Mouse (Mus musculus) stomach, embryonic 15.5 days (tissue): ENCODE measurements around the gene Hs6st1. TPM values are rescaled to one million over a fixed set of nuclear protein-coding genes. Genes with fewer than 3 reads are reported as not detected.
A peak's percentile ranks its signal among the peaks of the same experiment; 100 is the strongest.

Experiments used
- ATAC-seq: fragments of 200-750 bp; cut with Nextera tagmentation; 2 replicates; pipeline ENCODE4 v1.8.0; 2017; ENCODE audit warnings: low read depth, moderate number of reproducible peaks, moderate TSS enrichment; ENCODE audit not compliant: insufficient read depth, low FRiP score
- H3K27ac ChIP-seq: fragments of 300-500 bp; sonication (generic); 2 replicates; pipeline ENCODE4 v1.5.1; 2015; ENCODE audit warnings: mild to moderate bottlenecking, inconsistent platforms
- H3K27me3 ChIP-seq: fragments of 300-500 bp; sonication (generic); replicated peaks from 2 replicates; pipeline ENCODE4 v1.6.1; 2015; ENCODE audit warnings: inconsistent platforms
- H3K36me3 ChIP-seq: fragments of 300-500 bp; sonication (generic); 2 replicates; pipeline ENCODE4 v1.6.1; 2015; ENCODE audit warnings: inconsistent platforms
- H3K4me1 ChIP-seq: fragments of 300-500 bp; sonication (generic); 2 replicates; pipeline ENCODE4 v1.6.1; 2015; ENCODE audit warnings: inconsistent platforms
- H3K4me2 ChIP-seq: fragments of 300-500 bp; sonication (generic); 2 replicates; pipeline ENCODE4 v1.6.1; 2015; ENCODE audit warnings: mild to moderate bottlenecking, inconsistent platforms
- H3K4me3 ChIP-seq: fragments of 300-500 bp; sonication (generic); replicated peaks from 2 replicates; pipeline ENCODE4 v1.5.1; 2015; ENCODE audit warnings: inconsistent platforms
- H3K9ac ChIP-seq: fragments of 300-500 bp; sonication (generic); 2 replicates; pipeline ENCODE4 v1.6.1; 2015; ENCODE audit warnings: inconsistent platforms
- H3K9me3 ChIP-seq: fragments of 300-500 bp; sonication (generic); 2 replicates; pipeline ENCODE4 v1.6.1; 2016; ENCODE audit warnings: inconsistent platforms
- WGBS: fragments of 180-500 bp; shearing (Covaris S2); methylation state at CpG from one replicate; pipeline ENCODE4 v1.1.7; 2015; 5-methylcytosine and 5-hydroxymethylcytosine counted together
- polyA plus RNA-seq: library from polyadenylated mRNA; unstranded; fragments of >200 nt; fragmentation: Nextera tagmentation; extraction: Ambion mirVana; gene quantifications from 2 replicates; pipeline ENCODE4 v1.2.1, GENCODE M21; 2015

The Hs6st1 gene
- polyA plus RNA-seq, 1 experiment from 2014 or later: 13.0 TPM

DNA sequence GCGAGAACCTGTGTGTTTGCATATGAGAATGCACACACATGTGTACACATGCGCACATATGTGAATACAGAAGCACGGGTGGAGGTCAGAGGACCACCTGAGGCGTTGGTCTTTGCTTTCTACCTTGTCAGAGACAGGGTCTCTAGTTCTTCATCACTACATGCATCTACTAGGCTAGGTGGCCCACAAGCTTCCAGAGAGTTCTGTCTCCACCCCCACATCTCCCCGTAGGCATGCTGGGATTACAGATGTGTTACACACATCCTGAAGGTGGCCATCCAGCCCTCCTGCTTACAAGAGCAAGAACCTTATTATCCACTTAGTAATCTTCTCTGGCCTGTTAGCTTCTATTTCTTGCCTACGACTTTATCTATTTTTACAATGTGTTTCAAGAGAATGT lies 8.8 kb upstream of the Hs6st1 start:
- H3K9me3 ChIP-seq: no peaks in the 10 kb centered on the region
- H3K4me3 ChIP-seq: no peak overlapping the region
- no peaks in the 10 kb centered on the region for H3K27me3 ChIP-seq
- no peak overlapping the region for H3K9ac ChIP-seq
- no peaks in the 10 kb centered on the region for H3K36me3 ChIP-seq
- WGBS: 85% methylated on average over 6 of the region's 6 CpGs
- no peak for ATAC-seq
- H3K4me1 ChIP-seq: peaks cover 13% of the 10 kb centered on the region
- H3K4me2 ChIP-seq: no peak overlapping the region
- H3K27ac ChIP-seq: no peak overlapping the region

DNA sequence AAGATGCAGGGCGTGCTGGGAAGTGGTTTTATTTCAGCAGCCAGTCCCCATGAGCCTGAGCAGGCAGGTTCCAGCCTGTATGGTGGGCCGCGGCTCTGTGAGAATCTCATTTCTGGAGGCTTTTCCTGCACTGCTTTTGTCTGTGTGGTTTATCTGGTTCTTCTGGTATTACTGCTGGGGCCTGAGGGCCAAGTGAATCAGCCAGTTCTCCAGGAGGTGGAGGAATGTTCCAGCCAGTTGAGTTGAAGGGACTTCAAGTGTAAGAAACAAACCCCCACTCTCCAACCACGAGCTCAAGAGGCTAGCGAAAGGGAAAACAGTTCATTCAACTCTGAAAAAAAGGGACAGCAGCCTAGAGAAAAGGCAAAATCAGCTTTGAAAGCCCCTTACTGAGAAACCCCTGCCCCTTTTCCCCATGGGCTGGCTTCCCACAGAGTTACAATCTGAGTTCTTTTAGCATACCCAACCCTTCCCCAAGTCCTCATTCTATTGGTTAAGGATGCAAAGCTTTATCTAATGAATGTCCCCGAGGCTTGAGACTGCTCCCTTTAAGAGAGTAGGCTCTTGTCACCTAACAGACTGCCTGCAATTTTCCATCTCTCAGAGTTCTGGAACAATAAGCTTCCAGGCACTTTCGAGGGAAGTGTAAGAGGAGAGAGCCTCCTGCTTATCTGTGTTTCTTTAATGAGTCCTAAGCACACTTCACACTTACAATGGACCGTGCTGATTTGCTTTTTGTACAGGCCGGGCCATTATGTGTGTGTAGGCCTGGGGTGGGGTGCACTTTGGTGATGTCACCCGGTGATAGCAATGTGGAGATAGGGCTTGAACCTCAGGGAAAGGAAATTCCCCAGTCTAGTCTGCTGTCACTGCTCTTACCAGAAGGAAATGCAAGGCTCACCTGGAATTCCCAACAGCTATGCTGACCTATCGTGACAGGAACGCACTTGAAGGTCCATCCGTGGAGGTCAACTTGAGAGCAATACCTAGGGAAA lies 7.9 kb upstream of the Hs6st1 start:
- H3K4me2 ChIP-seq: no peak overlapping the region
- H3K27me3 ChIP-seq: no peaks in the 10 kb centered on the region
- peak overlapping the region; percentile 77 for H3K27ac ChIP-seq
- H3K4me1 ChIP-seq: peaks cover 18% of the 10 kb centered on the region
- 51% methylated on average over 13 of the region's 13 CpGs for WGBS
- no peak overlapping the region for H3K4me3 ChIP-seq
- H3K9me3 ChIP-seq: no peaks in the 10 kb centered on the region
- 0 out of 2 replicates have a peak, but pooled peaks have one; percentile 28 for ATAC-seq
- H3K36me3 ChIP-seq: no peaks in the 10 kb centered on the region
- H3K9ac ChIP-seq: no peak overlapping the region

DNA sequence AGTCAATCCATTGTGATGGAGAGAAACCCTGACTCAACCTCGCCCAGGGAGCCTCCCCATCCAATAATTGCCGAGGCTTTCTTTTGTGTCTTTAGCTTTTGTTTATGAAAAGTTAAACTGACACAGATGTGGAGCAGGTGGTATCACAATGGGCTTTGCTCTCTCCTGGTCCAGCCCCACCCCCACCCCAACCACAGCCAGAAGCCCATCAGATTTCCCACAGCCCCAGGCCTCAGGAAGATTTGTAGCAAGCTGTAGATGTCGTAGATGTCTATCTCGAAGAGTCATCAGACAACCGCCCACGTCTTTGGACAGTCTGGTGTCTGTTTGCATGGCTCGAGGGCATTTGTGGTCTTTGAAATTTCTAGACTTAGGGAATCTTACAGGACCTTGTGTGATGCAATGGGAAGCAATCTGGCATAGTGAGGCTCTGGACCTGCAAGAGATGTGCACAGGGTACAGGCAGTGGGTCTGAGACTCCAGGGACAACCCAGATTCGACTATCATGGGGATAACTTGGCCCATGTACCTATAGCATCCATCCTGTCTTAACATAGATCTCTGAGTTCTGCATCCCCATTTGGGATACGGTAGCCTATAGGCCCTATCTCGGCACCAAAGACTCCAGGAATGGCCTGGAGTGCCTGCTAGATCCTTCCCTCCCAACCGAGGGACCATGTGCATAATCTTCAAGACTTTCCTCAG lies 6.8 kb upstream of the Hs6st1 start:
- Histone ChIP-seq H3K27me3 (no peaks in the 10 kb centered on the region), H3K9ac (no peak overlapping the region), H3K9me3 (no peaks in the 10 kb centered on the region), H3K4me2 (no peak overlapping the region), H3K36me3 (no peaks in the 10 kb centered on the region), H3K4me3 (no peak overlapping the region), H3K4me1 (peaks cover 23% of the 10 kb centered on the region), H3K27ac (no peak overlapping the region)
- 77% methylated on average over 11 of the region's 11 CpGs for WGBS
- ATAC-seq: no peak

DNA sequence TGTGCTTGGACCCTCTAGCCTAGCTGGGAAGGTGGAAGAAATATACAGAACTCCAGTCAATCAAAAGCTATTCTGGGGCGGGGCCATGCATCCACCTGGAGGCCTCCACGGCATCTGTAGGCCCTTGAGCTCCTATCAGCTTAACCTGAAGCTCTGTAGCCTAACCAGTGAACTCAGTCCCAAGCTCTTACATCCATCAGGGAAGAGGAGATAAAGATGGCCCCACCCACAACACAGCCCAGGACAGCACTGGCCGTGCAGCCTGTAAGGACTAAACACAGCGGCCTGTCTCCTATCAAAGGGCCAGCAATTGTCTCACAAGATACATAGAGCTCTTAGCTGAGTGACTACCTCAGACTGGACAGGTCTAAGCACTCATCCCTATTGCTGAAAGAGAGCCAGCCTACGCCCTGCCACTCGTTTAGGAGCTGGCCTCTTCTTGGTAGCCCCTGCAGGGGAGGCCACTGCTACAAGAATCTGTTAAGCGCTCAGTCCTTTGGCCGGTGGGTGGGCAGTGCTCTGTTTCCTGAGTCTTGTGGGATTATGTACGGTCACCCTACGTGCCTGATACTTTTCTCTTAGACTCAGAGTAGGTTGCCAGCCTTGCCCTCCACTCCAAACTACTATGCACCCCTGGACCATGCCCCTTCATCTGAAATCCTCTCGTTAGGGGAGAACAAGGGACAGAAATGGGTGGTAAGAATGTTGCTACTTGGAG lies 6.0 kb upstream of the Hs6st1 start:
- H3K9me3 ChIP-seq: no peaks in the 10 kb centered on the region
- 0 out of 2 replicates have a peak, but pooled peaks have one; percentile 29 for ATAC-seq
- H3K9ac ChIP-seq: no peak overlapping the region
- 86% methylated on average over 11 of the region's 11 CpGs for WGBS
- no peak overlapping the region for H3K4me3 ChIP-seq
- no peaks in the 10 kb centered on the region for H3K27me3 ChIP-seq
- H3K36me3 ChIP-seq: no peaks in the 10 kb centered on the region
- no peak overlapping the region for H3K4me2 ChIP-seq
- H3K27ac ChIP-seq: no peak overlapping the region
- H3K4me1 ChIP-seq: peaks cover 23% of the 10 kb centered on the region

DNA sequence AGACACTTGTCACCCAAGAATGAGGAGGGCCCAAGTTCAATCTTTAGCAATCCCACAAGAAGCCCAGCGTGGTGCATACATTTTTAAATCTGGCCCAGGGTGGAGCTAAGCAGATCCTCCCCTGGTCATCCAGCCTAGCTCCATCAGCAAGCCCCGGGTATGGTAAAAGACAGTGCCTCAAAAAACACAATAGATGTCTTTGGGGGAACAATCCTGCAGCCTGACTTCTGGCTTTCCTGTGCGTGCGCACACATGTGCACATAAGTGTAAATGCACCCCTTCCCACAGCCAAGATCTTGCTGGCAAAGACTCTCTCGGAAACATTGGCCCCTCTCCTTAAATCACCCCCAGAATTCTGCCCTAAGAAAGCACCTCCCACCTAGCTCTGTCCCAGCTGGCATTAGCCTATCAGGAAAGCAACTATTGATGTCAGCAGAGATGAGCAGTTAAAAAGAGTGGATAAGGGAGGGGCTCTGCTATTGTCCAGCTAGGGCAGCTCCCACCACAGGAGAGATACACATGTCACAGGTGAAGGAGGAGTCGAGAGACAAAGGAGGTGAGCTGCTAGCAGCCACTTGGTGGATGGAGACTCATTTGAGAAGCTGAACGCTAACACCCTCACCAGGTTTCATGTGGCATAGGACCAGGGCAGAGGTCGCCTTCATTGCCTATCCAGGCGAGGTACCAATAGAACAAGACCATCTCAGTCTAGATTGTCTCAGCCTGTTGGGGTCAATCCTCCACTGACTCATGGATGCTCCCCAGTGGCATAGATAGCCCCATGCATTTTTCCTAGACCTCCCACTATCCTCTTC lies 5.2 kb upstream of the Hs6st1 start:
- Histone ChIP-seq H3K4me1 (peaks cover 23% of the 10 kb centered on the region), H3K27ac (no peak overlapping the region), H3K4me3 (no peak overlapping the region), H3K36me3 (no peaks in the 10 kb centered on the region), H3K9me3 (no peaks in the 10 kb centered on the region), H3K9ac (no peak overlapping the region), H3K4me2 (no peak overlapping the region), H3K27me3 (no peaks in the 10 kb centered on the region)
- WGBS: 79% methylated on average over 9 of the region's 9 CpGs
- no peak for ATAC-seq

DNA sequence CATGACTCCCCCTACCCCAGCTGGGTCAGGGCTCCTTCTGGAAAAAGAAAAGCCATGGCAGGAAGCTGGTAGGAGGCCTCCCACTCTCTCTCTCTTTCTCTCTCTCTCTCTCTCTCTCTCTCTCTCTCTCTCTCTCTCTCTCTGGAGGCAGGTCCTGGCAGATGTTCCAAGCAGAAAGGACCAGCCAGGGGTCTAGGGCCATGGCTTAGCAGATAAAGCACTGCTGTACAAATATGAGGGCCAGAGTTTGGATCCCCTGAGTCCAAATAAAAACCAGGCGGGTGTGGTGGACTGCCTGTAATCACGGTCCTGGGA lies 4.6 kb upstream of the Hs6st1 start:
- WGBS: 74% methylated on average over 2 of the region's 2 CpGs
- H3K9ac ChIP-seq: no peak overlapping the region
- H3K4me2 ChIP-seq: no peak overlapping the region
- no peaks in the 10 kb centered on the region for H3K9me3 ChIP-seq
- no peak overlapping the region for H3K27ac ChIP-seq
- H3K36me3 ChIP-seq: no peaks in the 10 kb centered on the region
- no peaks in the 10 kb centered on the region for H3K27me3 ChIP-seq
- no peak for ATAC-seq
- peaks cover 23% of the 10 kb centered on the region for H3K4me1 ChIP-seq
- no peak overlapping the region for H3K4me3 ChIP-seq

DNA sequence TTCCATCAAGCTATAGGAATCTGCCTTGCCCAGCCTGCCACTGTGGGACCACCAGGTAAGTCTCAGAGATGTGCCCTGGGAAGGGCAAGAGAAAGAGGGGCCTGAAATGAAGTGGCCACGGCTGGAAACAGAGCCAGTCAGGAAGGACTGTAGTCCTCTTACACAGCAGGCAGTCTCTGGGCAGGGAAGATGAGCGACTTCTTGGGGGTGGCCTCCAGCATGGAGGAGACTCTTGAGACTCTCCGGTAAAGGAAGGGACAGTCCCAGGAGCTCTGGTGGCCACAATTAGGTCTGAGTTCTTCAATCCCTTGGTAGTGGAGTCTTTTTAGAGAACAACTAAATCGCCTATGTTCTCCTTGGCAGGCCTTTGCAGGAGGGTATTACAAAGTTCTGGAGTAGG lies 4.0 kb upstream of the Hs6st1 start:
- peak overlapping the region; percentile 59; the same call in 1 of the 2 replicates for H3K27ac ChIP-seq
- H3K9me3 ChIP-seq: no peaks in the 10 kb centered on the region
- H3K27me3 ChIP-seq: no peaks in the 10 kb centered on the region
- H3K36me3 ChIP-seq: no peaks in the 10 kb centered on the region
- no peak overlapping the region for H3K9ac ChIP-seq
- WGBS: 47% methylated on average over 4 of the region's 4 CpGs
- peak overlapping the region; percentile 57 for H3K4me2 ChIP-seq
- no peak overlapping the region for H3K4me3 ChIP-seq
- no peak for ATAC-seq
- peaks cover 23% of the 10 kb centered on the region for H3K4me1 ChIP-seq

DNA sequence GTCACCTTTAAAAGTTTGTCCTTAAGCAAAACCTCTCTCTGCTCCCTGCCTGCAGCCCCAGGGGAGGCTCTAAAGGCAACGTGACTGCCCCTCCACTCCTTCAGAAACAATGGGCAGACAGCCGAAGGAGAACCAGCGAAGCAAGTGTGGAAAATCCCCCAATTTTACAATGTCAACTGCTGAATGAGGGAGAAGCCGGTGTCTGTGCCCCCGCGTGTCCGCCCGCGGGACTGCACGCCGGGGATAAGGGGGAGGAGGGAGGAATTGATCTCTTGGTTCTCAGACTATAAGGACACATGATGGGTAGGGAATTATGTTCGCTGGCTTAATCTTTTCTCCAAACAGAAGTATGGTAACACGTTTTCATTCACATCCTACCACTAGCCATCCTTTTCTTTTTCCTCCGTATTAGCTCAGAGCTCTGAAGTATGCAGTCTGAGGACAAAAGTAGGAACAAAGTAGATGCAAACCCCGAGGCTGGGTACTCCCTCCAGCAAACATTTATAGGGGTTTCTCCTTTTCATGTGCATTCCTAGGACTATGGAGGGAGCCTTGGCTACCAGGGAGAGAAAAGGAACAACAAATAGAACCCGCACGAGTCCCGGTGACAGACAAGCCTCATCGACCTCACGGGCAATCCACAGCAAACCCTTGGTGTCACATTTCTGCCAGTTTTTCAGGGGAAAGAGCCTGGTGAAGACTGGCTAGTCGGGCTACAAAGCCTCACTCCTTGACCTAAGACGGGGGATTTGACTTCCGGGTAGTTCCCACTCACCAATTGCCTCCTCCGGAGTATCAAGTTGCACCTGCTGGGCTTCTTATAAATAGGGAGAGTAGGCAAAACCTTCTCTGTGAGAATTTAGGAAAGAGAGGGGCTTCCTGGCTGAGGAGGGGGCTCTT lies 3.1 kb upstream of the Hs6st1 start:
- Histone ChIP-seq H3K27me3 (no peaks in the 10 kb centered on the region), H3K9ac (0 out of 2 replicates have a peak overlapping the region, but pooled peaks have one; percentile 2), H3K9me3 (no peaks in the 10 kb centered on the region), H3K4me2 (peak overlapping the region; percentile 57), H3K4me3 (peak overlapping the region; percentile 25), H3K27ac (peak overlapping the region; percentile 59), H3K36me3 (no peaks in the 10 kb centered on the region), H3K4me1 (peaks cover 29% of the 10 kb centered on the region)
- WGBS: under 1% methylated on average over 24 of the region's 24 CpGs
- peak; percentile 47; the same call in 1 of the 2 replicates for ATAC-seq

DNA sequence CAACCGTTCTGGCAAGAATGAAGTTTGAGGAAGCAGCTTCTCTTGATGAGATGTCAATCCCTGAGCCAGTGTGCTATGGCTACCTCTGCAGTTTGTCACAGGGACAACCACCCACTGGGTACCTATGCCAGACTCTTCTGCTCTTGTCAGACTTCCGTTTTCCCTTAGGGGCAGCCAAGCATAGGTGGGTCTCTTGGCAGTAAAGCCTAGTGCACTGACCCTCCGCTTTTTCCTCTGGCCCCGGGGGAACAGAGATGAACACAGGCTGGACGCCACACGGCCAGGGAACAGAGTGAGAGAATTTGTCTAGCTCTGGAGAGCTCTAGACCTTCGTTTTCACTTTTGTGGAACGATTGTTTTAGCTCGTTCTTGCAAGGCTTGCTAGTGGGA lies 2.4 kb upstream of the Hs6st1 start:
- no peak overlapping the region for H3K27ac ChIP-seq
- ATAC-seq: no peak
- H3K9ac ChIP-seq: no peak overlapping the region
- H3K4me3 ChIP-seq: no peak overlapping the region
- peaks cover 30% of the 10 kb centered on the region for H3K4me1 ChIP-seq
- no peaks in the 10 kb centered on the region for H3K27me3 ChIP-seq
- H3K9me3 ChIP-seq: no peaks in the 10 kb centered on the region
- no peaks in the 10 kb centered on the region for H3K36me3 ChIP-seq
- 65% methylated on average over 9 of the region's 9 CpGs for WGBS
- H3K4me2 ChIP-seq: peak overlapping the region; percentile 57

DNA sequence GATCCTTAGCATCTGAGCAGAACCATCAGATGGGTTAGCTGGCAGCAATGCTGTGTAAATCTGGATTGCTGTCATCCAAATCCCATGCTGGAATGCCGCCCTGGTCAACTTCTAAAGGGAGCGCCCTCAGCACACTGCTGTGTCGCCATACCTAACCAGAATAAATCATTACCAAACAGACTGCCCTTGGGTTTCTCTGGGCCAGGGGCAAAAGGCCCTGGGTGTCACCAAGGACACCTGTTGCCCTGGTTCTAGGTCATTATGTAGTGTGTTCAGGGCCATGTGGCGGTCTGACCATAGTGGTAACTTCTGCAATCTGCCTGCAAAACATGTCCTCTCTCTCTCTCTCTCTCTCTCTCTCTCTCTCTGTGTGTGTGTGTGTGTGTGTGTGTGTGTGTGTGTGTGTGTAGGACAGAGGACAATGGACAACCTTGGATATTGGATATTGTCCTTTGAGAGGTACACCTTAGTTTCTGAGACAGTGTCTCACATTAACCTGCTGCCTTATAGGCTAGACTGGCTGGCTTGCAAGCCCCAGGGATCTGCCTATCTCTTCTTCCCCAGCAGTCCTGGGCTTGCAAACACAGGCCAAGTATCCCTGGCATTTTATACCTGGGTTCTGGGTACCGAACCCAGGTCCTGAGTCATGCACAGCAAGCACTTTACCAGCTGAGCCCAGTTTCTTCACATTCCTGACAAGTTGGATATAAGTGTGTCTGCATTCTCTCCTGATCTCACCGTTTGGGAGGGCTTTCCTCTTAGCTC lies 1.8 kb upstream of the Hs6st1 start:
- H3K4me3 ChIP-seq: no peak overlapping the region
- H3K9me3 ChIP-seq: no peaks in the 10 kb centered on the region
- H3K27me3 ChIP-seq: no peaks in the 10 kb centered on the region
- H3K36me3 ChIP-seq: no peaks in the 10 kb centered on the region
- H3K9ac ChIP-seq: no peak overlapping the region
- H3K4me1 ChIP-seq: peaks cover 34% of the 10 kb centered on the region
- ATAC-seq: no peak
- WGBS: 87% methylated on average over 6 of the region's 6 CpGs
- H3K27ac ChIP-seq: no peak overlapping the region
- H3K4me2 ChIP-seq: no peak overlapping the region
